Mouse (Mus musculus): Measurements from ENCODE around the gene Usp39.

GRCm38 (mm10) chr6:72348411-72348810 is 3.4 kb upstream of the Usp39 start:
- TF ChIP-seq CTCF (IDR thresholded peaks at IDR 0.05; ENCODE audit: low read depth, low read length) (no peak), POLR2A (IDR thresholded peaks at IDR 0.05; ENCODE audit: borderline replicate concordance, low read depth, low read length) (no peak)
